Mouse (Mus musculus) fibroblast of lung, adult 2 months (primary cell): Measurements from ENCODE around the gene Trpc4ap.

Experiments used
- DNase-seq: peaks from one replicate; pipeline ENCODE4 v3.0.0-alpha.2; 2011; ENCODE audit warnings: low read depth

The Trpc4ap gene

DNA sequence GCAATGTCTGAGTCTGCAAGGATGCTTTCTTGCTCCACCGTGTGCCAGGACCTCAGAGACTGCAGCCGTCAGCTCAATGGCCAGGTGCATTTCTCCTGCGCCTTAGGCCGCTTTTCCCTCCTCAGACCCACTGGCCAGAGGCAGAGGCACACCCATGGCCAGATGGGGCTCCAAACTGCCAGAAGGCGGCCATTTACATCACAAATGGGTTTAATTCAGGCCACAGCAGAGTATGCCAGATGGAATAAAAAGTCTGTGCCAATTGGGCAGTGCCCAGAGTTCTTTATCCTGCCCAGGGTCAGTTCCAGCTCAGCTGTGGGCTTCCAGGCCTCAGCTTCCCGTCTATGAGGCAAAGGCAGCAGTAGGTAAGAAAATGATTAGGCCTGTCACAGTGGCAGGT, 51.5 kb downstream of the Trpc4ap start:
- peak; percentile 21 for DNase-seq

GRCm38 (mm10) chr2:155637411-155637810, 54.8 kb downstream of the Trpc4ap start:
- no peak for DNase-seq

- no peak for DNase-seq
Measured at GRCm38 (mm10) chr2:155636881-155637280, 55.3 kb downstream of the Trpc4ap start.

- no peak for DNase-seq
Measured at GRCm38 (mm10) chr2:155635961-155636360, 56.2 kb downstream of the Trpc4ap start.

GRCm38 (mm10) chr2:155634562-155634961, 57.6 kb downstream of the Trpc4ap start:
- DNase-seq = no peak

DNA sequence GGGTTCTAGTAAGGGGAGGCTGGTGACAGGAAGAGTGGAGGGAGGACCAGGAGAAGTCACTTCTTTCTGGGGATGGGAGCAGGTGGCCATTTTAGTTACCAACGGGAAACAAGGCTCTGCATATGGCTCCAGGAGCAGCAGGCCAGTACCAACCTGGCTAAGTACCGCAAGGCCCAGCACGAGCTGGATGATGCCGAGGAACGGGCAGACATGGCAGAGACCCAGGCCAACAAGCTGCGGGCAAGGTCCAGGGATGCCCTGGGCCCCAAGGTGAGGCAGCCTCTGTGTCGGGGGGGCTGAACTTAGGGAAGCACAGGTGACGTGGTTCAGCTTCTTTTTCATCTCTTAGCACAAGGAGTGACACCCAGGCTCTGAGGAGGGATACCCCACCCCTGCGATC, 58.5 kb downstream of the Trpc4ap start:
- DNase-seq = no peak

DNA sequence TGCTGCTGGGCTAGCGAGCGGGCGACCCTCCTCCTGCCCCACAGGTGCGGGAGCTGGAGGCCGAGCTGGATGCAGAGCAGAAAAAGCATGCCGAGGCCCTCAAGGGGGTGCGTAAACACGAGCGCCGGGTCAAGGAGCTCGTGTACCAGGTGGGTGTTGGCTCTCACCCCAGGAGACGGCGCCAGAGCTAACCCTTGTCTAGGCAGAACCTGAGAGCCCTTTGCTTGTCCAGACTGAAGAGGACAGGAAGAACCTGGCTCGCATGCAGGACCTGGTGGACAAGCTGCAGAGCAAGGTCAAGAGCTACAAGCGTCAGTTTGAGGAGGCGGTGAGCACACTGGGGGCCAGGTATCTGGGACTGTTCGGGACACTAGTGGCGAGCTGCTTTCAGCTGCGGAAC, 59.1 kb downstream of the Trpc4ap start:
- DNase-seq = no peak

- DNase-seq = no peak
Measured at GRCm38 (mm10) chr2:155632138-155632936, 59.8 kb downstream of the Trpc4ap start.

GRCm38 (mm10) chr2:155630590-155631416, 61.4 kb downstream of the Trpc4ap start:
- no peak for DNase-seq

GRCm38 (mm10) chr2:155630153-155630552, 62.0 kb downstream of the Trpc4ap start:
- no peak for DNase-seq

DNA sequence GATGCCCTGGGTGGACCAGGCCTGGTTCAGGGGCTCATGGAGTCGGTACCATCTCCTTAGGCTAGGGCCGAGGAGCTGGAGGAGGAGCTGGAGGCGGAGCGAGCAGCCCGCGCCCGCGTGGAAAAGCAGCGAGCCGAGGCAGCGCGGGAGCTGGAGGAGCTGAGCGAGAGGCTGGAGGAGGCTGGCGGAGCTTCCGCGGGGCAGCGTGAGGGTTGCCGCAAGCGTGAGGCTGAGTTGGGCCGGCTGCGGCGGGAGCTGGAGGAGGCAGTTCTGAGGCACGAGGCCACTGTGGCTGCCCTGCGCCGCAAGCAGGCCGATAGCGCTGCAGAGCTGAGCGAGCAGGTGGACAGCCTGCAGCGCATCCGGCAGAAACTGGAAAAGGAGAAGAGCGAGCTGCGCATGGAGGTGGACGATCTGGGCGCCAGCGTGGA, 62.9 kb downstream of the Trpc4ap start:
- DNase-seq = no peak

DNA sequence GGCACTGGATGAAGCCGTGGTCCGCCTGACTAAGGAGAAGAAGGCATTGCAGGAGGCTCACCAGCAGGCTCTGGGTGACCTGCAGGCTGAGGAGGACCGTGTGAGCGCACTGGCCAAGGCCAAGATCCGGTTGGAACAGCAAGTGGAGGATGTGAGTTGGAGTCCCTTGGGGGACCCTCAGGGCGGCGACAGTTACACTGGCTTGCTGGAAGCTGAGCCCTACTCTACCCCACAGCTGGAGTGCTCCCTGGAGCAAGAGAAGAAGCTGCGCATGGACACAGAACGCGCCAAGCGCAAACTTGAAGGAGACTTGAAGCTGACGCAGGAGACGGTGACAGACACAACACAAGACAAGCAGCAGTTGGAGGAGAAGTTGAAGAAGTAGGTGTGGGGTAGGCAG, 63.7 kb downstream of the Trpc4ap start:
- no peak for DNase-seq

DNA sequence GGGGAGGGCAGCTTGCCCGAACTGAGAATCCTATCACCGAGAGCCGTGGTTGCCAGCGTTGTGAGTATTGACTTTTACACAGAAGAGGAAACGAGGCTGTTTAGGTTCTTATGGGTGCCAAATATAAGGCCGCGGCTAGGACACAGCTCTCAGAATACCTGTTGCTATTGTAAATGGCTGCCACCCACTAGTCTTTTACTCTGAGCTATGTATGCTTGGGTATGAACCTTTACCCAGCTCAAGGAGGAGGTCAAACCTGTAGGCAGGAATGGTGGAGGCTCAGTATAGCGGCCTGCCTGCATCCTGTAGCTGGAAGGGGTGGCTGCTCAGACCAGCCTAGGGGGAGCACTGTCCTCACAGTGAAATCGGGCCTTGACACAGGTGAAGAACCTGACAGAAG, 64.1 kb downstream of the Trpc4ap start:
- no peak for DNase-seq

- DNase-seq = peak; percentile 37
Measured at GRCm38 (mm10) chr2:155627030-155627738, 65.0 kb downstream of the Trpc4ap start.

- DNase-seq = no peak
Measured at GRCm38 (mm10) chr2:155626277-155626676, 65.9 kb downstream of the Trpc4ap start.

GRCm38 (mm10) chr2:155624730-155625129, 67.5 kb downstream of the Trpc4ap start:
- peak; percentile 29 for DNase-seq

- DNase-seq = no peak
Measured at GRCm38 (mm10) chr2:155623996-155624395, 68.2 kb downstream of the Trpc4ap start.

DNA sequence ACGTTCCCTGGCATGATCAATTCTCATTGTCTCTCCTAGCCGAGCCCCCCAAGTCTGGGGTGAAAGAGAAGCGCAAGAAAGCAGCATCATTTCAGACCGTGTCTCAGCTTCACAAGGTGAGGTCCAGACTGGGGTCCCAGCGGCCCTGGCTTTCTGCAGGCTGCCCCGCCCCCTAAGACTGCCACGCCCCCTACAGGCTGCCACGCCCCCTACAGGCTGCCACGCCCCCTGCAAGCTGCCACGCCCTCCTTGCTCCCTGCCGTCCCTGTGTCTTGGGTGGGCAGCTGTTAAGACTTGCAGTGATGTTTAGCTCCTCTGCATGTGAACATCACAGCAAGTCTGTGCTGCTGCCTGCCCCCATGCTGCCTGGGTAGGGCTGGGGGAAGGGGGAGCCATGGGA, 69.6 kb downstream of the Trpc4ap start:
- DNase-seq = no peak

DNA sequence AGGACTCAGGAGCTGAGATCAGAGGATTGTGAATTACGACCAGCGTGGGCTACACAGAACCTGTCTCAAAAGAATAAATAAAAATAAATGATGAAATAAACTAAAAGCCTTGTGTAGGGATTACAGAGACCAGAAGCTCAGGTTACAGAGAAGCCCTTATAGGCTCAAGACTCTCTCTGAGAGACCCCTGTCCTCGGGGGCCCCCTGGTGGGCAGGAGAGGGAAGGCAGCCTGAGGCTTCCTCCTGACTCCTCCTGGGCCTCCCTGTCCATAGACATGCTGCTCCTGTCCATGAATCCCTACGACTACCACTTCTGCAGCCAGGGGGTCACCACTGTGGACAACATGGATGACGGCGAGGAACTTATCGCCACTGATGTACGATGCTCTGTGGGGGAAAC, 72.4 kb downstream of the Trpc4ap start:
- DNase-seq = no peak

GRCm38 (mm10) chr2:155616971-155617370, 75.2 kb downstream of the Trpc4ap start:
- no peak for DNase-seq

- DNase-seq = no peak
Measured at GRCm38 (mm10) chr2:155613953-155614352, 78.2 kb downstream of the Trpc4ap start.

GRCm38 (mm10) chr2:155613326-155613755, 78.8 kb downstream of the Trpc4ap start:
- DNase-seq = no peak
